Mouse (Mus musculus): Measurements from ENCODE around the gene Syngr4. TPM values are rescaled to one million over a fixed set of nuclear protein-coding genes. Genes with fewer than 3 reads are reported as not detected.
"Not testable (repeated sequence)": the region's sequence is repeated elsewhere in the genome, so short reads cannot be mapped to it uniquely, and the experiment has no call there.

Gene Syngr4
- 0.34 and 0.42 TPM in 2 replicates for polyA plus RNA-seq (2016; fragmentation: Nextera tagmentation; extraction: Ambion mirVana)

GRCm38 (mm10) chr7:45896517-45897257 lies at the start of gene Syngr4, which contains the start of gene Tmem143:
Gene Syngr4 (minus strand): TSS chr7:45896714.
Gene Tmem143 (plus strand): TSS chr7:45896941.
- H3K36me3 ChIP-seq: no peaks in the 10 kb centered on the region
- H3K9ac ChIP-seq (replicated peaks): peak within 1 kb of the TSS; percentile 66
- peak within 1 kb of the TSS; percentile 85 for H3K4me2 ChIP-seq (replicated peaks)
- H3K27ac ChIP-seq (replicated peaks): peak within 1 kb of the TSS; percentile 68
- H3K27me3 ChIP-seq: peaks cover 27% of the 10 kb centered on the region
- peak; percentile 88 for ATAC-seq (ENCODE audit: low FRiP score, low read depth)
- H3K4me3 ChIP-seq: peak within 1 kb of the TSS; percentile 50
- H3K9me3 ChIP-seq: no peaks in the 10 kb centered on the region
- H3K4me1 ChIP-seq: peaks cover 9% of the 10 kb centered on the region
- 1% methylated on average over 40 of the region's 40 CpGs for WGBS

- H3K36me3 ChIP-seq; H3K4me2 ChIP-seq (replicated peaks); H3K27me3 ChIP-seq; H3K9ac ChIP-seq (replicated peaks); H3K4me1 ChIP-seq; H3K27ac ChIP-seq (replicated peaks); H3K9me3 ChIP-seq; H3K4me3 ChIP-seq; ATAC-seq (ENCODE audit: low FRiP score, low read depth): not testable (repeated sequence)
- WGBS: 69% methylated on average over 1 of the region's 1 CpGs
Measured at GRCm38 (mm10) chr7:45943280-45943679, 46.8 kb upstream of the Syngr4 start.

GRCm38 (mm10) chr7:45941986-45942385 lies 45.5 kb upstream of the Syngr4 start:
- H3K9ac ChIP-seq (replicated peaks): no peak overlapping the region
- H3K36me3 ChIP-seq: no peaks in the 10 kb centered on the region
- no peak overlapping the region for H3K4me3 ChIP-seq
- H3K9me3 ChIP-seq: no peaks in the 10 kb centered on the region
- no peak overlapping the region for H3K27ac ChIP-seq (replicated peaks)
- no peaks in the 10 kb centered on the region for H3K27me3 ChIP-seq
- H3K4me1 ChIP-seq: no peaks in the 10 kb centered on the region
- H3K4me2 ChIP-seq (replicated peaks): no peak overlapping the region
- no peak for ATAC-seq (ENCODE audit: low FRiP score, low read depth)
- 83% methylated on average over 9 of the region's 9 CpGs for WGBS

GRCm38 (mm10) chr7:45939836-45940235 lies 43.3 kb upstream of the Syngr4 start:
- H3K27me3 ChIP-seq: no peaks in the 10 kb centered on the region
- no peaks in the 10 kb centered on the region for H3K4me1 ChIP-seq
- H3K4me3 ChIP-seq: no peak overlapping the region
- no peaks in the 10 kb centered on the region for H3K9me3 ChIP-seq
- no peak overlapping the region for H3K9ac ChIP-seq (replicated peaks)
- H3K36me3 ChIP-seq: no peaks in the 10 kb centered on the region
- no peak overlapping the region for H3K27ac ChIP-seq (replicated peaks)
- 52% methylated on average over 2 of the region's 2 CpGs for WGBS
- no peak overlapping the region for H3K4me2 ChIP-seq (replicated peaks)
- ATAC-seq (ENCODE audit: low FRiP score, low read depth): no peak

GRCm38 (mm10) chr7:45935114-45935513 lies 38.6 kb upstream of the Syngr4 start:
- H3K4me1 ChIP-seq: no peaks in the 10 kb centered on the region
- H3K4me3 ChIP-seq: no peak overlapping the region
- WGBS: 36% methylated on average over 7 of the region's 7 CpGs
- no peak for ATAC-seq (ENCODE audit: low FRiP score, low read depth)
- peaks cover 5% of the 10 kb centered on the region; the same call in 1 of the 2 replicates for H3K9me3 ChIP-seq
- H3K36me3 ChIP-seq: no peaks in the 10 kb centered on the region
- no peak overlapping the region for H3K27ac ChIP-seq (replicated peaks)
- no peaks in the 10 kb centered on the region for H3K27me3 ChIP-seq
- H3K4me2 ChIP-seq (replicated peaks): no peak overlapping the region
- H3K9ac ChIP-seq (replicated peaks): no peak overlapping the region

GRCm38 (mm10) chr7:45933766-45934165 lies 37.3 kb upstream of the Syngr4 start:
- not testable (repeated sequence) for ATAC-seq (ENCODE audit: low FRiP score, low read depth); H3K27me3 ChIP-seq; H3K4me2 ChIP-seq (replicated peaks); H3K9me3 ChIP-seq; H3K9ac ChIP-seq (replicated peaks); H3K4me1 ChIP-seq; H3K27ac ChIP-seq (replicated peaks); H3K4me3 ChIP-seq; H3K36me3 ChIP-seq
- WGBS: 92% methylated on average over 12 of the region's 12 CpGs

- H3K27ac ChIP-seq (replicated peaks): no peak overlapping the region
- no peak overlapping the region for H3K4me2 ChIP-seq (replicated peaks)
- no peak overlapping the region for H3K9ac ChIP-seq (replicated peaks)
- no peak for ATAC-seq (ENCODE audit: low FRiP score, low read depth)
- H3K4me1 ChIP-seq: no peaks in the 10 kb centered on the region
- 81% methylated on average over 1 of the region's 1 CpGs for WGBS
- no peak overlapping the region for H3K4me3 ChIP-seq
- peaks cover 14% of the 10 kb centered on the region for H3K27me3 ChIP-seq
- H3K36me3 ChIP-seq: no peaks in the 10 kb centered on the region
- peaks cover 5% of the 10 kb centered on the region; the same call in 1 of the 2 replicates for H3K9me3 ChIP-seq
Measured at GRCm38 (mm10) chr7:45929688-45930087, 33.2 kb upstream of the Syngr4 start.

- no peak overlapping the region for H3K9ac ChIP-seq (replicated peaks)
- H3K27me3 ChIP-seq: peaks cover 14% of the 10 kb centered on the region
- WGBS: 10% methylated on average over 17 of the region's 23 CpGs
- peak overlapping the region; percentile 22 for H3K4me2 ChIP-seq (replicated peaks)
- ATAC-seq (ENCODE audit: low FRiP score, low read depth): no peak
- no peaks in the 10 kb centered on the region for H3K4me1 ChIP-seq
- no peak overlapping the region for H3K4me3 ChIP-seq
- no peak overlapping the region for H3K27ac ChIP-seq (replicated peaks)
- H3K9me3 ChIP-seq: peaks cover 5% of the 10 kb centered on the region; the same call in 1 of the 2 replicates
- no peaks in the 10 kb centered on the region for H3K36me3 ChIP-seq
Measured at GRCm38 (mm10) chr7:45928626-45929295, 32.2 kb upstream of the Syngr4 start.

- H3K4me1 ChIP-seq: peaks cover 6% of the 10 kb centered on the region
- H3K36me3 ChIP-seq: no peaks in the 10 kb centered on the region
- no peak for ATAC-seq (ENCODE audit: low FRiP score, low read depth)
- H3K9ac ChIP-seq (replicated peaks): no peak overlapping the region
- H3K4me3 ChIP-seq: peak overlapping the region; percentile 48; the same call in 1 of the 2 replicates
- 12% methylated on average over 14 of the region's 14 CpGs for WGBS
- H3K4me2 ChIP-seq (replicated peaks): peak overlapping the region; percentile 63
- no peaks in the 10 kb centered on the region for H3K9me3 ChIP-seq
- H3K27me3 ChIP-seq: peaks cover 27% of the 10 kb centered on the region
- no peak overlapping the region for H3K27ac ChIP-seq (replicated peaks)
Measured at GRCm38 (mm10) chr7:45924429-45924816, 27.9 kb upstream of the Syngr4 start.

- peak within 1 kb of the TSS; percentile 48 for H3K4me3 ChIP-seq
- peak within 1 kb of the TSS; percentile 73 for H3K27ac ChIP-seq (replicated peaks)
- peak; percentile 28 for ATAC-seq (ENCODE audit: low FRiP score, low read depth)
- peaks cover 6% of the 10 kb centered on the region for H3K4me1 ChIP-seq
- no peaks in the 10 kb centered on the region for H3K9me3 ChIP-seq
- WGBS: 4% methylated on average over 24 of the region's 24 CpGs
- H3K36me3 ChIP-seq: no peaks in the 10 kb centered on the region
- peaks cover 23% of the 10 kb centered on the region for H3K27me3 ChIP-seq
- H3K4me2 ChIP-seq (replicated peaks): peak within 1 kb of the TSS; percentile 63
- peak within 1 kb of the TSS; percentile 40; the same call in 1 of the 2 replicates for H3K9ac ChIP-seq (replicated peaks)
Measured at GRCm38 (mm10) chr7:45923762-45924428, 27.4 kb upstream of the Syngr4 start, which contains the start of gene Ccdc114. Gene Ccdc114 (plus strand): TSS chr7:45924072.

- Histone ChIP-seq H3K9ac (replicated peaks) (peak overlapping the region; percentile 40; the same call in 1 of the 2 replicates), H3K4me2 (replicated peaks) (peak overlapping the region; percentile 63), H3K27me3 (peaks cover 20% of the 10 kb centered on the region), H3K9me3 (no peaks in the 10 kb centered on the region), H3K4me1 (peaks cover 6% of the 10 kb centered on the region), H3K36me3 (no peaks in the 10 kb centered on the region), H3K27ac (replicated peaks) (peak overlapping the region; percentile 73), H3K4me3 (peak overlapping the region; percentile 48)
- ATAC-seq (ENCODE audit: low FRiP score, low read depth): peak; percentile 89
- 2% methylated on average over 37 of the region's 37 CpGs for WGBS
Measured at GRCm38 (mm10) chr7:45922928-45923761, 26.6 kb upstream of the Syngr4 start.

Measured in midbrain, embryonic 12.5 days (tissue).